In the genomic region with DNA sequence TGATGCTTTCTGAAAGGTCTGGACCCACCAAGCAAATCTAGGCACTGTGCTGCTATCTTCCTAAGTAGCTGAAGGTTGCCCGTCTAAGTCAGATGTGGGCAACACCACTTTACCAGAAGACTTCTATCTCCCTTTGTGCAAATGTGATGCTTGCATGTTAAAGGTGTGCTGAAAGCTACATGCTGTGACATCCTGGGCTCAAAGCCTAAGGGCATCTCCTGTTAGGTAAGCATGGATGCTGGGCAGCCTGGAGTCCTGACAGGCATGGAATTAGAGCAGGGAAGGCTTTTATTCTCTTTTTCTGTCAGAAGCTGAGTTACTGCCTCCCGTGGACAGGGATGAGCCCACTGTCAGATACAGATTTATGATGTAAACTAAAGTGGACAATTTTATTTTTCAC, we compare ENCODE assay signal across 17 mouse cellular contexts.
DNase-seq lines count a peak whose midpoint lies in the region; ATAC-seq lines count a peak whose summit lies in the region.
"Had no signal": no experiment of that assay in that cellular context is flagged by ENCODE, and none has a peak within 500 bp of the region (broad histone marks: within the 10 kb centered on the region; RNA-seq: fewer than 3 reads in every experiment).

No protein-coding gene starts in this region.

- no peaks in the 10 kb centered on the region for H3K4me1 ChIP-seq in hindbrain, embryonic 14.5 days (replicated peaks; ENCODE audit: control insufficient read depth, insufficient read depth, low read length)
- H3K4me1 ChIP-seq: embryonic facial prominence, embryonic 10.5 days; hindbrain, embryonic 12.5 days had no signal

- H3K4me3 ChIP-seq in hindbrain, embryonic 14.5 days (replicated peaks; ENCODE audit: low read length): no peak overlapping the region
- H3K4me3 ChIP-seq: embryonic facial prominence, embryonic 10.5 days; heart, embryonic 13.5 days; hindbrain, embryonic 12.5 days had no signal

- H3K4me2 ChIP-seq in hindbrain, embryonic 14.5 days (replicated peaks): no peak overlapping the region
- H3K4me2 ChIP-seq: heart, embryonic 13.5 days; hindbrain, embryonic 12.5 days had no signal

- peak; percentile 38 for DNase-seq in cerebellum, adult 11 months
- peak; percentile 56 to 59 for DNase-seq in cerebellum, adult 18-20 months
- DNase-seq in cerebellum, adult 9-11 months: peak; percentile 70
- DNase-seq in hindbrain, embryonic 14.5 days (ENCODE audit: low spot score): no peak
- no peak for DNase-seq in lung, adult 18-20 months
- no peak for DNase-seq in left cerebral cortex, adult 8-10 months (ENCODE audit: low spot score in 2 of 2)
- DNase-seq: adrenal gland, adult 2 months; adrenal gland, postnatal 25 days; gastrocnemius, postnatal 36 days; heart, adult 11 months; heart, postnatal 4 days; kidney, adult 11 months had no signal

- no peaks in the 10 kb centered on the region for H3K36me3 ChIP-seq in hindbrain, embryonic 14.5 days (replicated peaks; ENCODE audit: control insufficient read depth, insufficient read depth)
- H3K36me3 ChIP-seq: embryonic facial prominence, embryonic 10.5 days; heart, embryonic 13.5 days; hindbrain, embryonic 12.5 days had no signal

- no peaks in the 10 kb centered on the region for H3K27me3 ChIP-seq in hindbrain, embryonic 14.5 days (ENCODE audit: control insufficient read depth, insufficient read depth, low read length)
- H3K27me3 ChIP-seq: hindbrain, embryonic 12.5 days had no signal

- no peak overlapping the region for H3K27ac ChIP-seq in hindbrain, embryonic 14.5 days
- H3K27ac ChIP-seq: embryonic facial prominence, embryonic 10.5 days; heart, embryonic 13.5 days; hindbrain, embryonic 12.5 days; hindbrain, postnatal 0 days had no signal

- ATAC-seq in hindbrain, embryonic 14.5 days (ENCODE audit: low FRiP score): no peak
- ATAC-seq: forebrain, embryonic 14.5 days; hindbrain, postnatal 0 days had no signal

- H3K9me3 ChIP-seq in hindbrain, embryonic 14.5 days (ENCODE audit: control insufficient read depth, low read length): no peaks in the 10 kb centered on the region
- H3K9me3 ChIP-seq: embryonic facial prominence, embryonic 10.5 days; heart, embryonic 13.5 days; hindbrain, embryonic 12.5 days had no signal

- no peak overlapping the region for H3K9ac ChIP-seq in hindbrain, embryonic 14.5 days
- H3K9ac ChIP-seq: heart, embryonic 13.5 days; hindbrain, embryonic 12.5 days had no signal

- 89% methylated on average over 2 of the region's 2 CpGs for WGBS in hindbrain, embryonic 14.5 days

Comparison
In these comparisons a context has a peak if more than half of its experiments do, and no peak if none do; other contexts are left out.
1. DNase-seq: peak in cerebellum, adult 11 months (single experiment), cerebellum, adult 18-20 months (2 of 2) and cerebellum, adult 9-11 months (single experiment); none in hindbrain, embryonic 14.5 days (single experiment), lung, adult 18-20 months (0 of 2) and left cerebral cortex, adult 8-10 months (0 of 2).